Mouse (Mus musculus): ENCODE data around the gene Mlh1.

DNA sequence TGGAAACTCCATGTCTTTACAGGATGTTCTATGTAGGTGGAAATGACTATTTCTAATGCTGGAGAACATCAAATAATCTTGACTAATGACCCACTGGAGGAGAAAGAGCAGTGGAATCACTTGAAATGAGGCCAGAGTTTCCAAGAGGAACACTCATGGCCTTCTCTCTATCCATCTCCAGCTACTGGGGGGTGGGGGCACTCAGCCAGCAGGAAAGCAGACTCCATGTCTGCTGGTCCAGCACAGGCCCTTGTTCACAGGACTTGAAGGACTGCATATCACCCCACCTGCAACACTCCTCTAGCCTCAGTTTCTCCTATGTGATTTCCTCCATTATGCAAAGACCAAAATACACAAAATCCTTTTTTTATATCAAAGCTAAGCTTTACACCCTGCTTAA, 33.9 kb downstream of the Mlh1 start:
- TF ChIP-seq GATA1 (IDR thresholded peaks at IDR 0.05; ENCODE audit: low read length) (no peak), TAL1 (IDR thresholded peaks at IDR 0.05; ENCODE audit: low read length) (no peak)
